Mouse (Mus musculus) A20 (cell line): ENCODE measurements at regions not wholly inside any gene's neighbourhood (a gene's known extent, or its start where the extent isn't known, plus 50 kb on each side); places are given as distances from the start of the nearest gene placed in this dataset.

Source experiments
- DNase-seq: peaks from one replicate; pipeline ENCODE4 v3.0.0-alpha.2; 2011; ENCODE audit warnings: low read depth, low spot score

GRCm38 (mm10) chr3:131799774-131800173 is 235.2 kb downstream of the Papss1 start:
- DNase-seq = no peak

- no peak for DNase-seq
These were observed 237.0 kb downstream of the Papss1 start for GRCm38 (mm10) chr3:131801551-131801950.

GRCm38 (mm10) chr3:131802841-131803240 is 238.3 kb downstream of the Papss1 start:
- DNase-seq = no peak

- DNase-seq = no peak
These were observed 243.6 kb downstream of the Papss1 start for GRCm38 (mm10) chr3:131808127-131808526.

GRCm38 (mm10) chr3:131812968-131813367 is 248.4 kb downstream of the Papss1 start:
- no peak for DNase-seq

- no peak for DNase-seq
These were observed 254.2 kb downstream of the Papss1 start for GRCm38 (mm10) chr3:131818806-131819205.

- no peak for DNase-seq
These were observed 227.7 kb upstream of the Dkk2 start for GRCm38 (mm10) chr3:131857442-131857841.

GRCm38 (mm10) chr3:131859083-131859482 is 226.0 kb upstream of the Dkk2 start:
- no peak for DNase-seq

- DNase-seq = no peak
These were observed 220.0 kb upstream of the Dkk2 start for GRCm38 (mm10) chr3:131865106-131865505.

- DNase-seq = no peak
These were observed 217.8 kb upstream of the Dkk2 start for GRCm38 (mm10) chr3:131867266-131867665.

- DNase-seq = no peak
These were observed 216.7 kb upstream of the Dkk2 start for GRCm38 (mm10) chr3:131868219-131868964.

GRCm38 (mm10) chr3:131869306-131869705 is 215.8 kb upstream of the Dkk2 start:
- DNase-seq = no peak

GRCm38 (mm10) chr3:131882667-131883066 is 202.4 kb upstream of the Dkk2 start:
- no peak for DNase-seq

GRCm38 (mm10) chr3:131886470-131886869 is 198.6 kb upstream of the Dkk2 start:
- DNase-seq = peak; percentile 57

GRCm38 (mm10) chr3:131886984-131887383 is 198.1 kb upstream of the Dkk2 start:
- no peak for DNase-seq

GRCm38 (mm10) chr3:131887670-131888069 is 197.4 kb upstream of the Dkk2 start:
- DNase-seq = no peak

GRCm38 (mm10) chr3:131891941-131892340 is 193.2 kb upstream of the Dkk2 start:
- DNase-seq = no peak

GRCm38 (mm10) chr3:131893061-131893804 is 191.9 kb upstream of the Dkk2 start:
- DNase-seq = no peak

- no peak for DNase-seq
These were observed 190.0 kb upstream of the Dkk2 start for GRCm38 (mm10) chr3:131895057-131895456.

- DNase-seq = no peak
These were observed 171.6 kb upstream of the Dkk2 start for GRCm38 (mm10) chr3:131913534-131913933.

- no peak for DNase-seq
These were observed 170.7 kb upstream of the Dkk2 start for GRCm38 (mm10) chr3:131914372-131914771.

GRCm38 (mm10) chr3:131914997-131915396 is 170.1 kb upstream of the Dkk2 start:
- peak; percentile 59 for DNase-seq
